Mouse (Mus musculus) cerebellum, adult 9-11 months (tissue): ENCODE data around the gene Cdcp2.

ENCODE experiments used
- DNase-seq: peaks from one replicate; pipeline ENCODE4 v3.0.0; 2022

Gene Cdcp2

GRCm38 (mm10) chr4:107135663-107136062, 39.0 kb downstream of the Cdcp2 start:
- no peak for DNase-seq

- DNase-seq: no peak
These were observed 39.8 kb downstream of the Cdcp2 start for GRCm38 (mm10) chr4:107136531-107136930.

- DNase-seq: no peak
These were observed 42.5 kb downstream of the Cdcp2 start for GRCm38 (mm10) chr4:107138948-107139835.

- DNase-seq: no peak
These were observed 43.3 kb downstream of the Cdcp2 start for GRCm38 (mm10) chr4:107139836-107140631.

GRCm38 (mm10) chr4:107143511-107143910, 46.8 kb downstream of the Cdcp2 start:
- no peak for DNase-seq

- no peak for DNase-seq
These were observed 54.3 kb downstream of the Cdcp2 start for GRCm38 (mm10) chr4:107150991-107151390.

GRCm38 (mm10) chr4:107152571-107152970, 55.9 kb downstream of the Cdcp2 start:
- no peak for DNase-seq

GRCm38 (mm10) chr4:107156983-107157401, 60.3 kb downstream of the Cdcp2 start:
- no peak for DNase-seq

GRCm38 (mm10) chr4:107159166-107159773, 62.6 kb downstream of the Cdcp2 start:
- DNase-seq: no peak

GRCm38 (mm10) chr4:107160181-107160580, 63.5 kb downstream of the Cdcp2 start:
- no peak for DNase-seq
